Mouse (Mus musculus) embryonic facial prominence, embryonic 11.5 days (tissue): ENCODE measurements around the gene Gm9821. TPM values are rescaled to one million over a fixed set of nuclear protein-coding genes. Genes with fewer than 3 reads are reported as not detected.

ENCODE experiments used
- microRNA-seq: library from miRNA; unstranded; fragments of <30 nt; microRNA quantifications from one replicate; pipeline ENCODE4, GENCODE M21; 2016; ENCODE audit warnings: borderline number of aligned reads
- polyA plus RNA-seq: library from polyadenylated mRNA; unstranded; fragments of >200 nt; fragmentation: Nextera tagmentation; extraction: Ambion mirVana; gene quantifications from 2 replicates; pipeline ENCODE4 v1.2.1, GENCODE M21; 2014

Gm9821 gene
- polyA plus RNA-seq, 1 experiment from 2014 or later: not detected

Small RNA genes lying within 50 kb of the gene (microRNA-seq; reads per million reads assigned to microRNA genes)
- gene Mir6999: not detected

Other genes starting within 250 kb of the Gm9821 start
- gene Atg13, start 235.1 kb upstream of the Gm9821 start, polyA plus RNA-seq: 28.3 and 32.0 TPM in 2 replicates
- 18.6 and 22.2 TPM in 2 replicates for gene Harbi1, start 234.9 kb upstream of the Gm9821 start, polyA plus RNA-seq
- 16.8 and 18.3 TPM in 2 replicates for gene Ambra1, start 215.6 kb upstream of the Gm9821 start, polyA plus RNA-seq
- 0.20 and 0.34 TPM in 2 replicates for gene Chrm4, start 18.5 kb upstream of the Gm9821 start, polyA plus RNA-seq
- gene Mdk, start 13.4 kb upstream of the Gm9821 start, polyA plus RNA-seq: 1,845 and 1,892 TPM in 2 replicates
- gene Dgkz, start 30.2 kb downstream of the Gm9821 start, polyA plus RNA-seq: 28.6 and 30.1 TPM in 2 replicates
- 1.2 and 1.5 TPM in 2 replicates for gene Creb3l1, start 78.8 kb downstream of the Gm9821 start, polyA plus RNA-seq
- gene Phf21a, start 147.4 kb downstream of the Gm9821 start, polyA plus RNA-seq: 35.8 and 41.8 TPM in 2 replicates